Mouse (Mus musculus): Measurements from ENCODE around the gene Tmem242. TPM values are rescaled to one million over a fixed set of nuclear protein-coding genes. Genes with fewer than 3 reads are reported as not detected.
A peak's percentile ranks its signal among the peaks of the same experiment; 100 is the strongest.

Gene Tmem242
- polyA plus RNA-seq, 1 experiment from 2014 or later, result 115 TPM

DNA sequence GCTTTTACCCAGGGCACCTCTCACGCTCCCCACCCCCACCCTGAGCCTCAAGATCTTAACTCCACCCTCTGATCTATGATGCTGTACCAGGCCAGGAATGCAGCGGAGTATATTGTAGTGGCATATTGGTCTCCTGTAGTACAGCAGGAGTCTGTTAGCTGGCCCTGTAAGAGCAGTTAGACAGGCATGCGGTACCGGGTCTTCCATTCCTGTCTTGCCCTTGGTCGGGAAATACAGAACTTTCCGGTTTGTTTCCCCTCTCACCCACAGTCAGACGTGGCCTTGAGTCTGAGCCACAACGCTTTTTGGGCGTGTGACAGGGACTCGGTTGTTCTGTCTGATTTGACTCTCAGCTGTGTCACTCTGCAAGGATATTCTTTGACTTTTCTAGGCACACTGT is 38.8 kb downstream of the Tmem242 start:
- peaks cover 36% of the 10 kb centered on the region for H3K4me1 ChIP-seq
- no peaks in the 10 kb centered on the region for H3K36me3 ChIP-seq
- H3K4me3 ChIP-seq (replicated peaks), result no peak overlapping the region
- no peak overlapping the region for H3K9ac ChIP-seq
- H3K27me3 ChIP-seq, result peaks cover 9% of the 10 kb centered on the region; the same call in 1 of the 2 replicates
- H3K9me3 ChIP-seq (replicated peaks), result no peaks in the 10 kb centered on the region
- 77% methylated on average over 10 of the region's 10 CpGs for WGBS
- H3K4me2 ChIP-seq (replicated peaks), result no peak overlapping the region
- H3K27ac ChIP-seq (replicated peaks), result no peak overlapping the region
- no peak for ATAC-seq (ENCODE audit: insufficient number of reproducible peaks, low FRiP score, low TSS enrichment, low read depth)

DNA sequence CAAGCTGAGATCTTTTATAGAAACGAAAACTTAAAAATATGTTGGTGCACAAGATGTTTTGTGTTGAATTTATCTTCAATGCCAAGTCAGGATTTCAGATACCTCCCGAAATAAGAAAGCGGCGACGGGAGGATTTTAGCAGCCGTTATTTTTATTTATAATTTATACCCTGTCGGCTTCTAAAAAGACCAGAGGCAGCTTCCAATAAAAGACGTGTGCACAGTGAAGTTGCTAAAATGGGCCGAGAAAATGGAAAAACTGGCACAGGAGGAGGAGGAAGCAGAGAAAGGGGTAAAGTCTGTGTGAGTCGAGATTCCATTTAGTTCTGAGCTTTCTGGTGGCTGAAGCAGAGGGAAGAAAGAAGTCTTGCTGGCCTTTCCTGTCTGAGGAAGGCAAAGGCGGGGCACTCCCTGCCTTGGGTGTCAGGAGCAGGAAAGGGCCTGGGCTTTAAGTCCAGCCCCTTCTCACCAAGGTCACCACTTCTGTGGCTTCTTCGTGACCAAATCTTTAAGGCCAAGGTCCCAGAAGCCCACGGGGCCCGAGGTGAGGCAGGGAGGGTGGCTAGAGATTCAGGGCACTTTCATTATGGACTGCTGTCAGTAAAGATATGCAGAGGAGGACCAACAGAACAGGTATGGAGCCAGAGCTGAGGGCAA is 39.5 kb downstream of the Tmem242 start:
- no peaks in the 10 kb centered on the region for H3K36me3 ChIP-seq
- no peak overlapping the region for H3K9ac ChIP-seq
- H3K4me1 ChIP-seq, result peaks cover 36% of the 10 kb centered on the region
- H3K27ac ChIP-seq (replicated peaks), result no peak overlapping the region
- no peak overlapping the region for H3K4me3 ChIP-seq (replicated peaks)
- WGBS, result 72% methylated on average over 14 of the region's 14 CpGs
- peaks cover 9% of the 10 kb centered on the region; the same call in 1 of the 2 replicates for H3K27me3 ChIP-seq
- no peak overlapping the region for H3K4me2 ChIP-seq (replicated peaks)
- ATAC-seq (ENCODE audit: insufficient number of reproducible peaks, low FRiP score, low TSS enrichment, low read depth), result no peak
- H3K9me3 ChIP-seq (replicated peaks), result no peaks in the 10 kb centered on the region

- H3K9ac ChIP-seq, result no peak overlapping the region
- peak overlapping the region; percentile 31 for H3K4me2 ChIP-seq (replicated peaks)
- peak; percentile 49 for ATAC-seq (ENCODE audit: insufficient number of reproducible peaks, low FRiP score, low TSS enrichment, low read depth)
- no peaks in the 10 kb centered on the region for H3K9me3 ChIP-seq (replicated peaks)
- no peak overlapping the region for H3K4me3 ChIP-seq (replicated peaks)
- H3K27me3 ChIP-seq, result no peaks in the 10 kb centered on the region
- WGBS, result 26% methylated on average over 33 of the region's 33 CpGs
- H3K36me3 ChIP-seq, result no peaks in the 10 kb centered on the region
- peaks cover 20% of the 10 kb centered on the region for H3K4me1 ChIP-seq
- no peak overlapping the region for H3K27ac ChIP-seq (replicated peaks)
Measured at GRCm38 (mm10) chr17:5397148-5398007, 42.7 kb downstream of the Tmem242 start.

DNA sequence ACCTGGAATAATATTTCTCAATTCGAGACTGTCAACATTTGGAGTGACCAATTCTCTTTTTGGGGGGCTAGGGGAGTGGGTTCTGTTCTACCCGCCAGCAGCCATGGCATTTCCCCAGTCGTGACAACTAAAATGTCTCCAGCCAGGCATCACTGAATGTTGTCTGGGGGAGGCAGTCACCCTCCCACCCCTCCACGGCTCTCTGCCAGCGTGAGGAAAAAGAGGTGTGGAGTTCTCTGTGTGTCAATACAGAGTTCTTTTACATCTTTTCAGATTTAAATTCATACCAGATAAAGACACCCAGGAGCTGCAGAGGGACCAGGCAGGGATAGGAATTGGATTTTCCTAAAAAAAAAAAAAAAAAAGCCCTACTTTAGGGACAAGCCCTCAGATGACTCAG is 43.8 kb downstream of the Tmem242 start:
- Histone ChIP-seq H3K4me1 (peaks cover 16% of the 10 kb centered on the region), H3K4me3 (replicated peaks) (no peak overlapping the region), H3K27me3 (no peaks in the 10 kb centered on the region), H3K36me3 (no peaks in the 10 kb centered on the region), H3K4me2 (replicated peaks) (no peak overlapping the region), H3K9ac (no peak overlapping the region), H3K27ac (replicated peaks) (0 out of 2 replicates have a peak overlapping the region, but pooled peaks have one; percentile 6), H3K9me3 (replicated peaks) (no peaks in the 10 kb centered on the region)
- ATAC-seq (ENCODE audit: insufficient number of reproducible peaks, low FRiP score, low TSS enrichment, low read depth), result no peak
- 68% methylated on average over 5 of the region's 5 CpGs for WGBS

DNA sequence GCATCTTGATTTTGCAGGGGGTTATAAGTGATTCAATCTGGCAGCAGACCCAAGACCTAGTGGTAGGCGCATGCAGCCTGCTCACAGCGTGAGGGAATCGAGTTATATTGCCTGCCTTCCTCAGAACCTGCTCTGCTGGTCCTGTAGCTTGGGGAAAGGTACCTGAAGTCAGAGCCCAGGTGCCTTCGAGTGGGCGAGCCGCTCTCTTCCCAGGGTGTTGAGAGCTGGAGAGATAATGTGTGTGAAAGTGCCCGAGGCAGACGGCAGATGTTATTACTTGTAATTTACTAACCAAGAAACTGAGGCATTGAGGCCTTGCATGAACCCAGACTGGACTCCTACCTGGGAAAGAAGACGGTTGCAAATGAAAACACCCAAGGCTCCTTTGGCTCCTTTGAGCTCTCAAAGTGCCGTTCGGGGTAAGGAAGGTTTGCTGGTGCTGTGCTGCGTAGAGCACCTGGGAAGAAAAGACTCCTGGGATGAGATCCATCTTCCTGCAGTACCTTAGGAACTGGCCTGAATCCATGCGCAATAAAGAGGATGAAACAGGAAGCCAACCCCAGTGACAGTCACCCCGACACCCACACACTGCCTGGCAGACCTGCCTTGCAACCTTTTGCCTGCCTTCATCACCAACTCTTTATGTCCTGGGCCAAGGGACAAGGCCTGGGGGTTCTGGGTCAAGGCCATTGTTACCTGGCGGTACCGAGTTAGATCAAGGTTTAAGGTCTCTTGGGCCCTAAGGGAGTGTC is 44.4 kb downstream of the Tmem242 start:
- H3K27ac ChIP-seq (replicated peaks), result peak overlapping the region; percentile 66
- no peaks in the 10 kb centered on the region for H3K9me3 ChIP-seq (replicated peaks)
- WGBS, result 72% methylated on average over 16 of the region's 16 CpGs

DNA sequence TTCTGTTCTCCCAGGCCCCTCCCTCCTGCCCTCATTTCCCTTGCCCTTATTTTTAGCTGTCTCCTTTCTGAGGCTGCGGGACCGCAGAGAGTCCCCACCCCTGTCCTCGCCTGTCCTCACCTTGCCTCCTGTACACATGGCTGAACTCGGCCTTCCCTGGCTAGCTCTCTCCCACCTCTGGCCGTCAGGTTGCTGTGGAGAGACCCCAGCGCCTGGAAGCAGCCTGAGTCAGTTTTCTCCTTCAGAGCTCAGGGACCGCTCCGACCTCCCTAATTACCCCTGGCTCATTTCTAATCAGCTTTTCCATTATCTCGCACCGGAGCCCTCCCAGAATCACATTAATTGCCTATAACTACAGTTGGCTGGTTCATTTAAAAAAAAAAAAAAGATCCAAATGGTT is 49.4 kb downstream of the Tmem242 start:
- Histone ChIP-seq H3K27me3 (no peaks in the 10 kb centered on the region), H3K4me1 (no peaks in the 10 kb centered on the region), H3K4me3 (replicated peaks) (no peak overlapping the region), H3K36me3 (no peaks in the 10 kb centered on the region), H3K9ac (no peak overlapping the region), H3K4me2 (replicated peaks) (no peak overlapping the region), H3K27ac (replicated peaks) (no peak overlapping the region), H3K9me3 (replicated peaks) (no peaks in the 10 kb centered on the region)
- 57% methylated on average over 10 of the region's 10 CpGs for WGBS
- ATAC-seq (ENCODE audit: insufficient number of reproducible peaks, low FRiP score, low TSS enrichment, low read depth), result no peak

More for the DNA sequence above, 44.4 kb downstream of the Tmem242 start:
- Histone ChIP-seq H3K9ac (no peak overlapping the region), H3K4me3 (replicated peaks) (no peak overlapping the region), H3K4me1 (peaks cover 10% of the 10 kb centered on the region), H3K36me3 (no peaks in the 10 kb centered on the region), H3K27me3 (no peaks in the 10 kb centered on the region), H3K4me2 (replicated peaks) (no peak overlapping the region)
- ATAC-seq (ENCODE audit: insufficient number of reproducible peaks, low FRiP score, low TSS enrichment, low read depth), result no peak

- H3K9me3 ChIP-seq (replicated peaks), result no peaks in the 10 kb centered on the region
- H3K4me1 ChIP-seq, result no peaks in the 10 kb centered on the region
- no peak overlapping the region for H3K9ac ChIP-seq
- no peak overlapping the region for H3K4me3 ChIP-seq (replicated peaks)
- 78% methylated on average over 3 of the region's 3 CpGs for WGBS
- H3K27me3 ChIP-seq, result no peaks in the 10 kb centered on the region
- H3K36me3 ChIP-seq, result no peaks in the 10 kb centered on the region
- no peak overlapping the region for H3K4me2 ChIP-seq (replicated peaks)
- no peak overlapping the region for H3K27ac ChIP-seq (replicated peaks)
- no peak for ATAC-seq (ENCODE audit: insufficient number of reproducible peaks, low FRiP score, low TSS enrichment, low read depth)
Measured at GRCm38 (mm10) chr17:5388351-5388750, 51.7 kb downstream of the Tmem242 start.

DNA sequence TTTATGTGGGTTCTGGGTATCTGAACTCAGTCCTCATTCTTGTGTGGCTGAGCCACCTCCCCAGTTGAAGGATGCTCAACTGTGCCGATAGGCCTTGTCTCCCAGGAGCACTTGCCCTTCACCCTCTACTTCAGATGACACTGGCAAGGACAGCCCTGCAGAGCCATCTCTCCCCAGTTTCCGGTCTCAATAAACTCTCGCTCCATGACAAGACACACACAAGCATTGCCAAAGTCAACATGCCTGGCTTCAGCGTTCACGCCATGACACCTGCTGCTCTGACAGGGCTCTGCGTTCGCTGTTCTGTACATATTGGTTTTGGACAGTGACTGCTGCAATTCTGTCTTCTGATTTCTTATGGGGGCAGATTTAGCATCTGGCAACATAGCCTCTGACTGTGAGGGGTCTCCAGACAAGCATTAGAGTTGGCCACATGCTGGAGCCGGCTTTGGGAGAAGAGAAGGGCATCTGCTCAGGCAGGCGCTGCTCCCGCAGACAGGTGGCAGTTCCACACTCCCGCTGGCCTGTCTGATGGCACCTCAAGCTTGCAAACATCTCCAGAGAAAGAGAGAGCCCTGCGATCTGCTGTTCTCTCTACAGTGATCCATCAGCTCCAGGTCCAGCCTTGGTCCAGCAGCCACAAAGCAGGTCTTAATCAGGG is 53.0 kb downstream of the Tmem242 start:
- no peaks in the 10 kb centered on the region for H3K27me3 ChIP-seq
- no peak for ATAC-seq (ENCODE audit: insufficient number of reproducible peaks, low FRiP score, low TSS enrichment, low read depth)
- H3K36me3 ChIP-seq, result no peaks in the 10 kb centered on the region
- no peak overlapping the region for H3K9ac ChIP-seq
- no peaks in the 10 kb centered on the region for H3K4me1 ChIP-seq
- 89% methylated on average over 12 of the region's 12 CpGs for WGBS
- H3K9me3 ChIP-seq (replicated peaks), result no peaks in the 10 kb centered on the region
- H3K4me3 ChIP-seq (replicated peaks), result no peak overlapping the region
- no peak overlapping the region for H3K4me2 ChIP-seq (replicated peaks)
- no peak overlapping the region for H3K27ac ChIP-seq (replicated peaks)

GRCm38 (mm10) chr17:5385694-5386093 is 54.4 kb downstream of the Tmem242 start:
- no peak for ATAC-seq (ENCODE audit: insufficient number of reproducible peaks, low FRiP score, low TSS enrichment, low read depth)

GRCm38 (mm10) chr17:5377930-5378310 is 62.1 kb downstream of the Tmem242 start:
- Histone ChIP-seq H3K27me3 (no peaks in the 10 kb centered on the region), H3K36me3 (no peaks in the 10 kb centered on the region), H3K4me2 (replicated peaks) (0 out of 2 replicates have a peak overlapping the region, but pooled peaks have one; percentile 1), H3K9ac (no peak overlapping the region), H3K4me3 (replicated peaks) (no peak overlapping the region), H3K9me3 (replicated peaks) (no peaks in the 10 kb centered on the region), H3K27ac (replicated peaks) (no peak overlapping the region), H3K4me1 (0 out of 2 replicates have a peak, but pooled peaks cover 13% of the 10 kb centered on the region)
- 27% methylated on average over 7 of the region's 7 CpGs for WGBS
- no peak for ATAC-seq (ENCODE audit: insufficient number of reproducible peaks, low FRiP score, low TSS enrichment, low read depth)

More at GRCm38 (mm10) chr17:5385694-5386093, 54.4 kb downstream of the Tmem242 start:
- Histone ChIP-seq H3K27ac (replicated peaks) (no peak overlapping the region), H3K9ac (no peak overlapping the region), H3K27me3 (no peaks in the 10 kb centered on the region), H3K4me1 (no peaks in the 10 kb centered on the region), H3K4me3 (replicated peaks) (no peak overlapping the region), H3K4me2 (replicated peaks) (no peak overlapping the region), H3K9me3 (replicated peaks) (no peaks in the 10 kb centered on the region), H3K36me3 (no peaks in the 10 kb centered on the region)
- WGBS, result 96% methylated on average over 1 of the region's 1 CpGs
